Mouse (Mus musculus): ENCODE data around the gene Zc3h10.
A peak's percentile ranks its signal among the peaks of the same experiment; 100 is the strongest.

GRCm38 (mm10) chr10:128556286-128556685, 8.7 kb upstream of the Zc3h10 start:
- TF ChIP-seq CTCF (IDR thresholded peaks at IDR 0.05; ENCODE audit: low read depth) (peak; percentile 16; the same call in 1 of the 2 replicates), EP300 (IDR thresholded peaks at IDR 0.05; ENCODE audit: low read depth) (no peak)

Data from heart, postnatal 0 days (tissue).